Mouse (Mus musculus) liver, embryonic 15.5 days (tissue): Measurements from ENCODE around the gene Ncor2. TPM values are rescaled to one million over a fixed set of nuclear protein-coding genes. Genes with fewer than 3 reads are reported as not detected.

ENCODE experiments used
- ATAC-seq: fragments of 200-750 bp; cut with Nextera tagmentation; 2 replicates; pipeline ENCODE4 v1.8.0; 2017; ENCODE audit warnings: moderate number of reproducible peaks, mild to moderate bottlenecking, moderate library complexity; ENCODE audit not compliant: insufficient read depth
- H3K27ac ChIP-seq: fragments of 300-500 bp; sonication (generic); replicated peaks from 2 replicates; pipeline ENCODE4 v1.5.1; 2015; ENCODE audit warnings: mild to moderate bottlenecking, inconsistent platforms
- H3K27me3 ChIP-seq: fragments of 300-500 bp; sonication (generic); 2 replicates; pipeline ENCODE4 v1.6.1; 2015; ENCODE audit warnings: mild to moderate bottlenecking, inconsistent platforms
- H3K36me3 ChIP-seq: fragments of 300-500 bp; sonication (generic); replicated peaks from 2 replicates; pipeline ENCODE4 v1.6.1; 2015; ENCODE audit warnings: moderate library complexity, mild to moderate bottlenecking, inconsistent platforms
- H3K4me1 ChIP-seq: fragments of 300-500 bp; sonication (generic); replicated peaks from 2 replicates; pipeline ENCODE4 v1.6.1; 2015; ENCODE audit warnings: inconsistent platforms
- H3K4me2 ChIP-seq: fragments of 300-500 bp; sonication (generic); 2 replicates; pipeline ENCODE4 v1.6.1; 2015; ENCODE audit warnings: moderate library complexity, mild to moderate bottlenecking, inconsistent platforms
- H3K4me3 ChIP-seq: fragments of 300-500 bp; sonication (generic); replicated peaks from 2 replicates; pipeline ENCODE4 v1.5.1; 2015; ENCODE audit warnings: mild to moderate bottlenecking, inconsistent platforms
- H3K9ac ChIP-seq: fragments of 300-500 bp; sonication (generic); 2 replicates; pipeline ENCODE4 v1.6.1; 2015; ENCODE audit warnings: moderate library complexity, mild to moderate bottlenecking, inconsistent platforms
- H3K9me3 ChIP-seq: fragments of 300-500 bp; sonication (generic); replicated peaks from 2 replicates; pipeline ENCODE4 v1.6.1; 2016; ENCODE audit warnings: inconsistent platforms
- WGBS: fragments of 180-500 bp; shearing (Covaris S2); methylation state at CpG from one replicate; pipeline ENCODE4 v1.1.7; 2015; ENCODE audit warnings: mixed read lengths; ENCODE audit not compliant: insufficient replicate concordance; 5-methylcytosine and 5-hydroxymethylcytosine counted together
- polyA plus RNA-seq: library from polyadenylated mRNA; unstranded; fragments of >200 nt; fragmentation: Nextera tagmentation; extraction: Ambion mirVana; gene quantifications from 2 replicates; pipeline ENCODE4 v1.2.1, GENCODE M21; 2015

Ncor2 gene
- polyA plus RNA-seq, 1 experiment from 2014 or later: 3.8 TPM

DNA sequence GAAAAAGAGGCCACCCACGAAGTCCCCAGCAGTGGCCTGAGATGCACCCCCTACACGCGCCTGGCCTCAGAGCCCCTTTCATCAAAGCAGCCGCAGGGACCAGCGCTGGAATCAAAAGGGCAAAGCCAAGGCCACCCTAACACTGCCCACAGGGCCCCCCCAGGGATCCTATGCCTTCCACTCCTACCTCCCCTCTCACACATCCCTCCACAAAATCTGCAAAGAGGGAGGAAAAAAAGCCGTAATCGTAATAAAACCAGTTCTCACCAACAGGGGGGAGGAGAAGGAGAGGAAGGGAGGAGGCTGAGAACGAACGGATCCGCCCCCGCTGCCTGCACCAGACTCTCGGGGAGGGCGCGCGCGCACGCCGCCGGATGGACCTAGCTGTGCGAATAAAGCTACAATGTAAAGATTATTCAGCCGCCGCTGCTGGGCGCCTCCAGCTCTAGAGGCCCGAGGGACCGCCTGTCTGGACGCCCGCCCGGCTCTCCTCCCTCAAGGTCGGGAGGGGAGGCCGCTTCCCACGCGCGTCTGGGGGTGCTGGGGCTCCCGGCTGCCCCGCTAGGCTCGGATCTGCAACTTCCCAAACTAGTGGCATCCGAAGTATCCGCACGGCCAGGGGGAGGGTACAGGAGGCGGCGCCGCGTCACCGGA is 1.4 kb downstream of the Ncor2 start:
- Histone ChIP-seq H3K9ac (peak overlapping the region; percentile 56), H3K27ac (peak overlapping the region; percentile 64), H3K27me3 (peaks cover 32% of the 10 kb centered on the region), H3K4me3 (peak overlapping the region; percentile 72), H3K9me3 (no peaks in the 10 kb centered on the region), H3K4me2 (peak overlapping the region; percentile 94), H3K4me1 (peaks cover 61% of the 10 kb centered on the region), H3K36me3 (no peaks in the 10 kb centered on the region)
- WGBS: under 1% methylated on average over 44 of the region's 44 CpGs
- ATAC-seq: no peak

DNA sequence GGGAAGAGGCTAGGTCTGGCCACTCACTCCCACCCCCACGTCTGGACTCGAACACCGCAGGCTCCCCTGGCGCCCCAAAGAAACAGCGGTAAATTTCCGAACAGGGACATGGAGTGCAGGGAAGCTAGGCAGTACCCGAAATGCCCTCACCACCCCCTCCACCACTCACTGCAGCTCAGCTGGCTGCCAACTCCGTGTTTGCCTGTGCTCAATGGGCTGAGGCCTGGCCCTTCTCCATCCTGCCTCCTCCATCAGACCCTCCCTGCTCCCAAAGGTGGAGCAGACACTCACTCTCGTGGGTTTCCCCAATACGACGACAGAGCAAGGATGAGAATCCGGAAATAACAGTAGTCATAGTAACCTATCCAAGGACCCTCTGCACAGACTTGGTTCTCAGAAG is 2.2 kb downstream of the Ncor2 start:
- Histone ChIP-seq H3K27me3 (peaks cover 29% of the 10 kb centered on the region), H3K4me1 (peaks cover 68% of the 10 kb centered on the region), H3K4me3 (peak overlapping the region; percentile 72; the same call in 1 of the 2 replicates), H3K27ac (no peak overlapping the region), H3K9me3 (no peaks in the 10 kb centered on the region), H3K9ac (no peak overlapping the region), H3K36me3 (no peaks in the 10 kb centered on the region), H3K4me2 (peak overlapping the region; percentile 94)
- WGBS: 57% methylated on average over 12 of the region's 12 CpGs
- no peak for ATAC-seq

DNA sequence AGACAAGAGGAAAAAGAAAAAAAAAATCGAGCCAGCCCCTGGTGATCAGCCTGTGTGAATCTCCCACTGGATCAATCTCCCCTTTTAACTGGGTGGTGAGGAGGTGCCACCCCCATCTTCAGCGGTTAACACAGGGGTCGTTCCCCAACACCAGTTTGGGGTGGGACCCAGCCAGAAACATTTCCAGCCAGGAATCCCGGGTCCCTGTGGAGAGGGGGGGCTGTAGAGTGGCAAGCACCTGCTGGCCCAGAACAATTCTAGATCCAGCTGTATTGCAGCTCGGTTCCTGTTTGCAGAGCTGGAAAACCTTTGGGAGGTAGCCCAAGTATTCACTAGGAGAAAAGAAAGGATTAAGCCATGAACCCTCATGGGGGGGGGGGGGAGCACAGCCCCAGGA is 2.7 kb downstream of the Ncor2 start:
- peaks cover 70% of the 10 kb centered on the region for H3K4me1 ChIP-seq
- no peak overlapping the region for H3K9ac ChIP-seq
- ATAC-seq: no peak
- H3K27ac ChIP-seq: no peak overlapping the region
- H3K36me3 ChIP-seq: no peaks in the 10 kb centered on the region
- peak overlapping the region; percentile 94; the same call in 1 of the 2 replicates for H3K4me2 ChIP-seq
- H3K27me3 ChIP-seq: peaks cover 29% of the 10 kb centered on the region
- 50% methylated on average over 5 of the region's 5 CpGs for WGBS
- no peak overlapping the region for H3K4me3 ChIP-seq
- H3K9me3 ChIP-seq: no peaks in the 10 kb centered on the region

DNA sequence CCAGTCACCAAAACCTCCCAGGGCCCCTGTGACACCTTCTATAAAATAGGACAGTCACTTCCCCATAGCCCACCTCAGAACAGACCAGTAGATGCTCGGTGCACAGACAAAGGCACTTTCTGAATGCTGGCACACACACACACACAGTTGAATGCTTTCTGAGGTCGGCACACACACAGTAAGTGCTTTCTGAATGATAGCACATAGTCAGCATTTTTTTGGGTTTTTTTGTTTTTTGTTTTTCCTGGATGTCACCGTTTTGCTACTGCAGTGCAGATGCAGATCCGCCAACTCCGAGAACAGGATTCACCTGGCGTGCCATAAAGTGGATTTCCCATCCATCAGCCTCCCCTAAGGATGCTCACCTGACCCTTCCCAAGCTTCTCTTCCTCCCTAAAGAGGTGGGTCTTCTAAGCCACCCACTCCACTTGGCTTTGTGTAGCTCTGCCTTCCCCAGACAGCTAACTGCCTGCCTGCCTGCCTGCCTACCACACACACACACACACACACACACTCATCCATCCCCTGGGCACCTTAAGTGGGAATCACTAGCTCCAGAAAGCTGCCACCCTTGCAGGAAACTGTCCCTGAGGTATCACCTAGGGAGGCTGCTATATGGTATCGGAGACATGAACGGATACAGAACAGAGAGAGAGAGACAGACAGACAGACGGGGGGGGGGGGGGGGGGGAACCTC is 3.2 kb downstream of the Ncor2 start:
- no peaks in the 10 kb centered on the region for H3K9me3 ChIP-seq
- H3K9ac ChIP-seq: no peak overlapping the region
- H3K4me2 ChIP-seq: no peak overlapping the region
- peaks cover 23% of the 10 kb centered on the region for H3K27me3 ChIP-seq
- peaks cover 70% of the 10 kb centered on the region for H3K4me1 ChIP-seq
- no peak overlapping the region for H3K27ac ChIP-seq
- no peak for ATAC-seq
- no peak overlapping the region for H3K4me3 ChIP-seq
- no peaks in the 10 kb centered on the region for H3K36me3 ChIP-seq
- WGBS: 67% methylated on average over 9 of the region's 9 CpGs

GRCm38 (mm10) chr5:125174726-125175672 is 4.0 kb downstream of the Ncor2 start:
- no peak overlapping the region for H3K4me2 ChIP-seq
- no peak for ATAC-seq
- H3K36me3 ChIP-seq: no peaks in the 10 kb centered on the region
- WGBS: 64% methylated on average over 13 of the region's 13 CpGs
- H3K9ac ChIP-seq: no peak overlapping the region
- no peak overlapping the region for H3K4me3 ChIP-seq
- H3K9me3 ChIP-seq: no peaks in the 10 kb centered on the region
- peaks cover 19% of the 10 kb centered on the region for H3K27me3 ChIP-seq
- no peak overlapping the region for H3K27ac ChIP-seq
- H3K4me1 ChIP-seq: peaks cover 67% of the 10 kb centered on the region

GRCm38 (mm10) chr5:125173868-125174267 is 5.2 kb downstream of the Ncor2 start:
- H3K4me1 ChIP-seq: peaks cover 59% of the 10 kb centered on the region

DNA sequence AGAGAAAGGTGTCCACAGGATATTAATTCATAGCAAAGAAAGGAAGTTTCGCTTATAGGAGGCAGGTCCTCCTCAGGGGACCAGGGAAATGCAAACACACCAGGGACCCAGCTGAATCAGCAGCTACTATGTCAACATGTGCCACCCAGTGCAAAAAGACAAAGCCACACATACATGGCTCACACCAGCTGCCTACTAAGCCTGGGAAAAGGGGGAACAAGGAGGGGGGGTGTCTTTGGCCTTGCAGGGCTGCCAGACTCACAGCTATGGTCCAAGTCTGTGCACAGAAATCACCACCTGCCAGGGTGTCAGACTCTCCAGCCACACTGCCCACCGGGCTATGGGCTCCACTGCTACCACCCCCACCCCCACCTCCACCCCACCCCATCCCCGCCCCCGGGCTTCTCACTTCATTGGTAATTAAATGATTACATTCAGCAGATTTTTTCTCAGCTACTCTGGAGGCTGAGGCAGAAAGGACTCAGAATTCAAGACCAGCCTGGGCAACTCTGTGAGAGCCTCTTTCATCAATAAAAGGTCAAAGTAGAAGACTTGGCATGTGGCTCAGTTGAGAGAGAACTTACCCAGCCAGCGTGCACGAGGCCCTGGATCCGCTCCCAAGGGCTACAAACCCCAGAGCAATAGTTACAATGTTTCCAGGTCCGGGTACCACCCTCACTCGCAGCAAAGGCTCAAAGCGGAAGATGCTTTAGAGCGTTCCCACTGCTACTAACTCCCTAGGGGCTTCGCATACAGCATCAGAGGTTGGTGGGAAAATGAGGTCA is 6.0 kb downstream of the Ncor2 start:
- Histone ChIP-seq H3K27me3 (peaks cover 5% of the 10 kb centered on the region), H3K4me3 (no peak overlapping the region), H3K27ac (no peak overlapping the region), H3K9me3 (no peaks in the 10 kb centered on the region), H3K36me3 (no peaks in the 10 kb centered on the region), H3K9ac (no peak overlapping the region), H3K4me2 (no peak overlapping the region), H3K4me1 (peaks cover 55% of the 10 kb centered on the region)
- ATAC-seq: no peak
- 61% methylated on average over 12 of the region's 12 CpGs for WGBS

More at GRCm38 (mm10) chr5:125173868-125174267, 5.2 kb downstream of the Ncor2 start:
- WGBS: 64% methylated on average over 1 of the region's 1 CpGs
- no peak for ATAC-seq
- Histone ChIP-seq H3K27ac (no peak overlapping the region), H3K27me3 (peaks cover 12% of the 10 kb centered on the region), H3K4me2 (no peak overlapping the region), H3K4me3 (no peak overlapping the region), H3K9me3 (no peaks in the 10 kb centered on the region), H3K9ac (no peak overlapping the region), H3K36me3 (no peaks in the 10 kb centered on the region)

DNA sequence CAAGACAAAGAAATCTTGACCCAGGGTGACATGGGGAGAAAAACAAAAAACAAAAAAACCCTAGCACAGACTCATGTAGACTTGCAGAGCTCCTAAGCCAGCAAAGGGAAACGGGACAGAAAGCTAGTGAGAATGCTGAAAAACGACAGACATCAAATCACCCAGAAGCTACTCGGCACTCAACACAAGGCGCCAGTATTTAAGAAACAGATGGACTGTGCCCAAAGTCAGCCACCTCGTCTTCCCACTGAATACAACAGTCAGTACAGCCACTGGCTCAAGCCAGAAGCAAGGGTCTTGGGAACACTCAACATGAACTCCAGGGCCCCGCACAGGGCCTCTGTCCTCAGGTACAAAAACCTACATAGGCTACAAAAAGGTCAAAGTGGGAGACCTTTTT is 7.8 kb downstream of the Ncor2 start:
- 64% methylated on average over 6 of the region's 6 CpGs for WGBS
- H3K4me3 ChIP-seq: no peak overlapping the region
- no peak overlapping the region for H3K9ac ChIP-seq
- H3K27me3 ChIP-seq: no peaks in the 10 kb centered on the region
- H3K9me3 ChIP-seq: no peaks in the 10 kb centered on the region
- ATAC-seq: no peak
- H3K4me2 ChIP-seq: no peak overlapping the region
- H3K36me3 ChIP-seq: no peaks in the 10 kb centered on the region
- peaks cover 52% of the 10 kb centered on the region for H3K4me1 ChIP-seq
- H3K27ac ChIP-seq: no peak overlapping the region

- no peaks in the 10 kb centered on the region for H3K27me3 ChIP-seq
- H3K36me3 ChIP-seq: no peaks in the 10 kb centered on the region
- H3K27ac ChIP-seq: no peak overlapping the region
- H3K4me2 ChIP-seq: no peak overlapping the region
- no peak overlapping the region for H3K4me3 ChIP-seq
- no peak for ATAC-seq
- H3K4me1 ChIP-seq: peaks cover 55% of the 10 kb centered on the region
- no peak overlapping the region for H3K9ac ChIP-seq
- WGBS: 65% methylated on average over 11 of the region's 11 CpGs
- no peaks in the 10 kb centered on the region for H3K9me3 ChIP-seq
These were observed 8.7 kb downstream of the Ncor2 start for GRCm38 (mm10) chr5:125170107-125170842.

DNA sequence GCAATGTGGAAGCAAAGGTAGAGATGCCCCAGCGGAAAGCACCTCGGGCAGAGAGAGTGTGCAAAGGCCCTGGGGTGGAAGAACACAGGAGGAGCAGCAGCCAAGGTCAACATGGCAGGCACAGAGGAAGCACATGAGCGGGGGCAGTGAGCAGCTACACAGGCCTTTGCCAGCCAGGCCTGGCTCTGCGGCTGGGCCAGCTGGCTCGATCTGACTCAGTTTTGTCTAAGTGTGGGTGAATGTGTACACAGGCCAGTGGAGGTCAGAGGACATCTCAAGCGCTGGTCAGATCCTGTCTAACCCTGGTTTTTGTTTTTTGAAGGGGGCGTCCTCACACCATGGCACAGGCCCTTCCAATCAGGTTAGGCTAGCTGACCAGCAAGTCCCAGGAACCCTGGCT is 10.9 kb downstream of the Ncor2 start:
- no peaks in the 10 kb centered on the region for H3K36me3 ChIP-seq
- no peaks in the 10 kb centered on the region for H3K9me3 ChIP-seq
- H3K4me2 ChIP-seq: no peak overlapping the region
- ATAC-seq: peak; percentile 14; the same call in 1 of the 2 replicates
- no peaks in the 10 kb centered on the region for H3K27me3 ChIP-seq
- H3K27ac ChIP-seq: no peak overlapping the region
- 67% methylated on average over 7 of the region's 7 CpGs for WGBS
- H3K9ac ChIP-seq: no peak overlapping the region
- H3K4me3 ChIP-seq: no peak overlapping the region
- H3K4me1 ChIP-seq: peaks cover 62% of the 10 kb centered on the region
